In the genomic region with DNA sequence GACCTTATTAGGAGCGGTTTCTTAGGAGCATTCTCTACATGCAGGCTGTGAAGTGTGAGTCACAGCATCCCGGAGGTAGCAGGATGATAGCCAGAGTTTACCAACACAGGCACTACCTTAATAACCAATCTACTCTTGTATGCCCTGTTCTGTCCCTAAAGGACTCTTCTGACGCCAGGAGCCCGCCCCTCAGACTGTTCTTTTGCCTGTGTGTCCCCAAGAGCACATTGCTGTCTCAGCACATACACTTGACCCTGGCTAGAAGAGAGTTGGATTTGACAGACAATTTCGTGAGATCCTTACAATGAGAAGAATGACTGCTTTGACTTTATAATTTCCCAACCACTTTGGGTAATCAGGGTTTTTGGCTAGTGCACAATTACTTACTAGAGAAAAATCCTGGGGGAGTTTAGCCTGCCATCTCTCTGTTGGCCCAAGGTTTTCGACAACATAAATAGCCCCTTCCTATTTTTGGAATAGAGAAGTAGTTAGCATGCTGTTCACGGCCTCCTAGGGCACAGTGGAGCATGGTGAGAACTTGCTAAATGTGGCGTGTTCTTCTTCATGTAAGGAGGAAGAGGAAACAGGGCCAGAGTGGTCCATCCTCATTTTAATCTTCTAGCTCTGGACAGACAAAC, we compare ENCODE assay signal across 22 mouse cellular contexts.
DNase-seq lines count a peak whose midpoint lies in the region; ATAC-seq lines count a peak whose summit lies in the region.
"Had no signal": no experiment of that assay in that cellular context is flagged by ENCODE, and none has a peak within 500 bp of the region (broad histone marks: within the 10 kb centered on the region; RNA-seq: fewer than 3 reads in every experiment).

No protein-coding gene starts in this region.

- H3K9ac ChIP-seq in midbrain, embryonic 14.5 days (replicated peaks; ENCODE audit: low read length), result no peak overlapping the region
- H3K9ac ChIP-seq in midbrain, embryonic 11.5 days (ENCODE audit: low read length), result no peak overlapping the region
- H3K9ac ChIP-seq in kidney, embryonic 16.5 days (replicated peaks; ENCODE audit: low read length), result no peak overlapping the region
- no peak overlapping the region for H3K9ac ChIP-seq in heart, embryonic 11.5 days (ENCODE audit: low read depth, low read length)
- H3K9ac ChIP-seq: embryonic facial prominence, embryonic 12.5 days; heart, embryonic 12.5 days; intestine, embryonic 15.5 days; liver, embryonic 12.5 days; lung, embryonic 15.5 days; neural tube, embryonic 13.5 days; stomach, embryonic 15.5 days had no signal

- H3K4me1 ChIP-seq in midbrain, embryonic 14.5 days (ENCODE audit: control insufficient read depth, insufficient read depth, low read length), result no peaks in the 10 kb centered on the region
- H3K4me1 ChIP-seq in midbrain, embryonic 11.5 days (ENCODE audit: control insufficient read depth, insufficient read depth, low read length), result no peaks in the 10 kb centered on the region
- no peaks in the 10 kb centered on the region for H3K4me1 ChIP-seq in kidney, embryonic 16.5 days (ENCODE audit: insufficient read depth, low read length)
- H3K4me1 ChIP-seq in heart, embryonic 11.5 days (ENCODE audit: control insufficient read depth, insufficient read depth, low read length), result no peaks in the 10 kb centered on the region
- H3K4me1 ChIP-seq: forebrain, embryonic 10.5 days; heart, embryonic 12.5 days; intestine, embryonic 15.5 days; liver, embryonic 12.5 days; lung, embryonic 15.5 days; neural tube, embryonic 13.5 days; stomach, embryonic 15.5 days had no signal

- peak; percentile 34; the same call in 1 of the 2 replicates for ATAC-seq in midbrain, embryonic 14.5 days (ENCODE audit: low FRiP score, low TSS enrichment)
- no peak for ATAC-seq in midbrain, embryonic 11.5 days (ENCODE audit: low FRiP score)
- ATAC-seq in kidney, embryonic 16.5 days (ENCODE audit: low FRiP score, low TSS enrichment), result no peak
- no peak for ATAC-seq in heart, embryonic 11.5 days (replicated peaks; ENCODE audit: insufficient number of reproducible peaks, low FRiP score, low TSS enrichment)
- ATAC-seq: intestine, embryonic 15.5 days; liver, embryonic 12.5 days had no signal

- no peak overlapping the region for H3K4me2 ChIP-seq in midbrain, embryonic 14.5 days (ENCODE audit: low read length)
- H3K4me2 ChIP-seq in midbrain, embryonic 11.5 days, result no peak overlapping the region
- H3K4me2 ChIP-seq in kidney, embryonic 16.5 days (replicated peaks; ENCODE audit: low read depth, low read length), result no peak overlapping the region
- no peak overlapping the region for H3K4me2 ChIP-seq in heart, embryonic 11.5 days
- H3K4me2 ChIP-seq: embryonic facial prominence, embryonic 12.5 days; heart, embryonic 12.5 days; intestine, embryonic 15.5 days; liver, embryonic 12.5 days; lung, embryonic 15.5 days; neural tube, embryonic 13.5 days; stomach, embryonic 15.5 days had no signal

- 72% methylated on average over 8 of the region's 8 CpGs for WGBS in midbrain, embryonic 14.5 days
- WGBS in midbrain, embryonic 11.5 days, result 78% methylated on average over 8 of the region's 8 CpGs
- 76% methylated on average over 8 of the region's 8 CpGs for WGBS in kidney, embryonic 16.5 days
- 59% methylated on average over 8 of the region's 8 CpGs for WGBS in heart, embryonic 11.5 days (ENCODE audit: insufficient replicate concordance)

- no peaks in the 10 kb centered on the region for H3K27me3 ChIP-seq in midbrain, embryonic 14.5 days (ENCODE audit: control insufficient read depth, insufficient read depth, low read length)
- no peaks in the 10 kb centered on the region for H3K27me3 ChIP-seq in midbrain, embryonic 11.5 days (ENCODE audit: control insufficient read depth, insufficient read depth, low read length)
- H3K27me3 ChIP-seq in kidney, embryonic 16.5 days (ENCODE audit: insufficient read depth, low read length), result no peaks in the 10 kb centered on the region
- no peaks in the 10 kb centered on the region for H3K27me3 ChIP-seq in heart, embryonic 11.5 days (ENCODE audit: control insufficient read depth, insufficient read depth, low read length)
- H3K27me3 ChIP-seq: embryonic facial prominence, embryonic 12.5 days; heart, embryonic 12.5 days; intestine, embryonic 15.5 days; liver, embryonic 12.5 days; lung, embryonic 15.5 days; neural tube, embryonic 13.5 days; stomach, embryonic 15.5 days had no signal

- no peak overlapping the region for H3K27ac ChIP-seq in midbrain, embryonic 14.5 days (replicated peaks; ENCODE audit: low read depth, low read length)
- H3K27ac ChIP-seq in midbrain, embryonic 11.5 days (ENCODE audit: low read depth, low read length), result no peak overlapping the region
- no peak overlapping the region for H3K27ac ChIP-seq in kidney, embryonic 16.5 days (ENCODE audit: low read length)
- no peak overlapping the region for H3K27ac ChIP-seq in heart, embryonic 11.5 days (ENCODE audit: low read depth, low read length)
- H3K27ac ChIP-seq: embryonic facial prominence, embryonic 12.5 days; forebrain, embryonic 10.5 days; intestine, embryonic 15.5 days; liver, embryonic 12.5 days; lung, embryonic 15.5 days; macrophage; neural tube, embryonic 13.5 days; stomach, embryonic 15.5 days had no signal

- no peaks in the 10 kb centered on the region for H3K36me3 ChIP-seq in midbrain, embryonic 14.5 days (ENCODE audit: control insufficient read depth, insufficient read depth, low read length)
- H3K36me3 ChIP-seq in midbrain, embryonic 11.5 days (ENCODE audit: control insufficient read depth, insufficient read depth, low read length), result no peaks in the 10 kb centered on the region
- H3K36me3 ChIP-seq in kidney, embryonic 16.5 days (ENCODE audit: insufficient read depth, low read length), result no peaks in the 10 kb centered on the region
- H3K36me3 ChIP-seq in heart, embryonic 11.5 days (ENCODE audit: control insufficient read depth, insufficient read depth, low read length), result no peaks in the 10 kb centered on the region
- H3K36me3 ChIP-seq: embryonic facial prominence, embryonic 12.5 days; forebrain, embryonic 10.5 days; heart, embryonic 12.5 days; intestine, embryonic 15.5 days; liver, embryonic 12.5 days; lung, embryonic 15.5 days; neural tube, embryonic 13.5 days; stomach, embryonic 15.5 days had no signal

- no peak overlapping the region for H3K4me3 ChIP-seq in midbrain, embryonic 14.5 days (replicated peaks; ENCODE audit: low read depth, low read length)
- H3K4me3 ChIP-seq in midbrain, embryonic 11.5 days (ENCODE audit: low read depth, low read length), result no peak overlapping the region
- no peak overlapping the region for H3K4me3 ChIP-seq in kidney, embryonic 16.5 days (ENCODE audit: low read length)
- H3K4me3 ChIP-seq in heart, embryonic 11.5 days (ENCODE audit: low read depth, low read length), result no peak overlapping the region
- H3K4me3 ChIP-seq: embryonic facial prominence, embryonic 12.5 days; forebrain, embryonic 10.5 days; heart, embryonic 12.5 days; intestine, embryonic 15.5 days; liver, embryonic 12.5 days; lung, embryonic 15.5 days; neural tube, embryonic 13.5 days; stomach, embryonic 15.5 days had no signal

- no peaks in the 10 kb centered on the region for H3K9me3 ChIP-seq in midbrain, embryonic 14.5 days (ENCODE audit: control insufficient read depth, low read length)
- no peaks in the 10 kb centered on the region for H3K9me3 ChIP-seq in midbrain, embryonic 11.5 days (ENCODE audit: control insufficient read depth, low read length)
- H3K9me3 ChIP-seq in kidney, embryonic 16.5 days (ENCODE audit: low read length), result no peaks in the 10 kb centered on the region
- no peaks in the 10 kb centered on the region for H3K9me3 ChIP-seq in heart, embryonic 11.5 days (replicated peaks; ENCODE audit: control insufficient read depth, low read length)
- H3K9me3 ChIP-seq: embryonic facial prominence, embryonic 12.5 days; forebrain, embryonic 10.5 days; heart, embryonic 12.5 days; intestine, embryonic 15.5 days; liver, embryonic 12.5 days; lung, embryonic 15.5 days; neural tube, embryonic 13.5 days; stomach, embryonic 15.5 days had no signal

- DNase-seq in cerebellum, postnatal 25 days, result peak; percentile 8 to 16
- DNase-seq in cerebellum, adult 9-11 months, result no peak
- DNase-seq in layer of hippocampus, adult 11-12 months (ENCODE audit: low spot score), result peak; percentile 25
- no peak for DNase-seq in layer of hippocampus, postnatal 36 days
- DNase-seq in midbrain, embryonic 14.5 days, result peak; percentile 38
- DNase-seq in midbrain, embryonic 11.5 days (ENCODE audit: low spot score, missing footprints), result no peak
- DNase-seq: adrenal gland, postnatal 14 days; B cell, adult 2 months; heart, postnatal 36 days; right cerebral cortex, postnatal 14 days; thymus, adult 2 months had no signal

Comparison
In these comparisons a context has a peak if more than half of its experiments do, and no peak if none do; other contexts are left out.
1. DNase-seq: peak in cerebellum, postnatal 25 days (2 of 2), layer of hippocampus, adult 11-12 months (single experiment) and midbrain, embryonic 14.5 days (single experiment); none in cerebellum, adult 9-11 months (single experiment), layer of hippocampus, postnatal 36 days (0 of 2) and midbrain, embryonic 11.5 days (single experiment).